Mouse (Mus musculus): Measurements from ENCODE around the gene Fam181a.

The Fam181a gene

GRCm38 (mm10) chr12:103310744-103311267, at the start of gene Fam181a:
TSS of gene Fam181a (plus strand) at chr12:103310975.
- no peak for DNase-seq (ENCODE audit: extremely low read depth, insufficient read length, low spot score)

- DNase-seq (ENCODE audit: extremely low read depth, insufficient read length, low spot score): no peak
Measured at GRCm38 (mm10) chr12:103262017-103262865, 48.5 kb upstream of the Fam181a start.

- DNase-seq (ENCODE audit: extremely low read depth, insufficient read length, low spot score): no peak
Measured at GRCm38 (mm10) chr12:103266605-103267004, 44.2 kb upstream of the Fam181a start.

GRCm38 (mm10) chr12:103272176-103272575, 38.6 kb upstream of the Fam181a start:
- DNase-seq (ENCODE audit: extremely low read depth, insufficient read length, low spot score): no peak

GRCm38 (mm10) chr12:103273051-103273450, 37.7 kb upstream of the Fam181a start:
- no peak for DNase-seq (ENCODE audit: extremely low read depth, insufficient read length, low spot score)

- DNase-seq (ENCODE audit: extremely low read depth, insufficient read length, low spot score): no peak
Measured at GRCm38 (mm10) chr12:103273732-103274131, 37.0 kb upstream of the Fam181a start.

- DNase-seq (ENCODE audit: extremely low read depth, insufficient read length, low spot score): no peak
Measured at GRCm38 (mm10) chr12:103276422-103276821, 34.4 kb upstream of the Fam181a start.

- peak; percentile 63 for DNase-seq (ENCODE audit: extremely low read depth, insufficient read length, low spot score)
Measured at GRCm38 (mm10) chr12:103281491-103281890, 29.3 kb upstream of the Fam181a start.

- peak; percentile 77 for DNase-seq (ENCODE audit: extremely low read depth, insufficient read length, low spot score)
Measured at GRCm38 (mm10) chr12:103281912-103282311, 28.9 kb upstream of the Fam181a start.

GRCm38 (mm10) chr12:103282936-103283335, 27.8 kb upstream of the Fam181a start:
- no peak for DNase-seq (ENCODE audit: extremely low read depth, insufficient read length, low spot score)

- no peak for DNase-seq (ENCODE audit: extremely low read depth, insufficient read length, low spot score)
Measured at GRCm38 (mm10) chr12:103283411-103283810, 27.4 kb upstream of the Fam181a start.

- no peak for DNase-seq (ENCODE audit: extremely low read depth, insufficient read length, low spot score)
Measured at GRCm38 (mm10) chr12:103287276-103287675, 23.5 kb upstream of the Fam181a start.

- DNase-seq (ENCODE audit: extremely low read depth, insufficient read length, low spot score): no peak
Measured at GRCm38 (mm10) chr12:103292366-103292765, 18.4 kb upstream of the Fam181a start.

- no peak for DNase-seq (ENCODE audit: extremely low read depth, insufficient read length, low spot score)
Measured at GRCm38 (mm10) chr12:103296292-103296691, 14.5 kb upstream of the Fam181a start.

GRCm38 (mm10) chr12:103300493-103300892, 10.3 kb upstream of the Fam181a start:
- DNase-seq (ENCODE audit: extremely low read depth, insufficient read length, low spot score): peak; percentile 39

GRCm38 (mm10) chr12:103301645-103302044, 9.1 kb upstream of the Fam181a start:
- DNase-seq (ENCODE audit: extremely low read depth, insufficient read length, low spot score): no peak

GRCm38 (mm10) chr12:103302960-103303359, 7.8 kb upstream of the Fam181a start:
- DNase-seq (ENCODE audit: extremely low read depth, insufficient read length, low spot score): no peak

GRCm38 (mm10) chr12:103306224-103306623, 4.6 kb upstream of the Fam181a start:
- no peak for DNase-seq (ENCODE audit: extremely low read depth, insufficient read length, low spot score)

- DNase-seq (ENCODE audit: extremely low read depth, insufficient read length, low spot score): no peak
Measured at GRCm38 (mm10) chr12:103306720-103307119, 4.1 kb upstream of the Fam181a start.

GRCm38 (mm10) chr12:103311921-103312320, 1.1 kb downstream of the Fam181a start:
- DNase-seq (ENCODE audit: extremely low read depth, insufficient read length, low spot score): no peak

- no peak for DNase-seq (ENCODE audit: extremely low read depth, insufficient read length, low spot score)
Measured at GRCm38 (mm10) chr12:103313274-103313673, 2.5 kb downstream of the Fam181a start.

Measured in 3134 (cell line).